Mouse (Mus musculus): ENCODE results near the gene Mgea5. TPM values are rescaled to one million over a fixed set of nuclear protein-coding genes. Genes with fewer than 3 reads are reported as not detected.
A peak's percentile ranks its signal among the peaks of the same experiment; 100 is the strongest.

The Mgea5 gene
- polyA plus RNA-seq, 1 experiment, result 27.3 TPM

GRCm38 (mm10) chr19:45771501-45771900 is 12.1 kb downstream of the Mgea5 start:
- TF ChIP-seq CTCF (conservative IDR thresholded peaks at IDR 0.05; ENCODE audit: insufficient read depth, insufficient read length, low read depth, low read length) (no peak), POLR2A (IDR thresholded peaks at IDR 0.05; ENCODE audit: low read depth, low read length) (no peak)
- H3K27me3 ChIP-seq (replicated peaks; ENCODE audit: control insufficient read depth, insufficient read depth, low read length), result no peaks in the 10 kb centered on the region
- no peaks in the 10 kb centered on the region for H3K4me1 ChIP-seq (ENCODE audit: control insufficient read depth, insufficient read depth, low read length)
- no peak overlapping the region for H3K4me3 ChIP-seq (ENCODE audit: insufficient read depth, low read depth, low read length)
- WGBS, result 89% methylated on average over 5 of the region's 5 CpGs
- DNase-seq, result no peak
- H3K27ac ChIP-seq (ENCODE audit: insufficient read depth, low read depth, low read length), result no peak overlapping the region
- H3K36me3 ChIP-seq (ENCODE audit: control insufficient read depth, insufficient read depth, low read length), result peaks cover 17% of the 10 kb centered on the region

GRCm38 (mm10) chr19:45760810-45761209 is 22.8 kb downstream of the Mgea5 start:
- peaks cover 33% of the 10 kb centered on the region for H3K36me3 ChIP-seq (ENCODE audit: control insufficient read depth, insufficient read depth, low read length)
- TF ChIP-seq POLR2A (IDR thresholded peaks at IDR 0.05; ENCODE audit: low read depth, low read length), result no peak
- no peak for TF ChIP-seq CTCF (conservative IDR thresholded peaks at IDR 0.05; ENCODE audit: insufficient read depth, insufficient read length, low read depth, low read length)
- no peak for DNase-seq
- 87% methylated on average over 3 of the region's 3 CpGs for WGBS
- no peak overlapping the region for H3K4me3 ChIP-seq (ENCODE audit: insufficient read depth, low read depth, low read length)
- peaks cover 3% of the 10 kb centered on the region; the same call in 1 of the 2 replicates for H3K4me1 ChIP-seq (ENCODE audit: control insufficient read depth, insufficient read depth, low read length)
- H3K27ac ChIP-seq (ENCODE audit: insufficient read depth, low read depth, low read length), result no peak overlapping the region
- no peaks in the 10 kb centered on the region for H3K27me3 ChIP-seq (replicated peaks; ENCODE audit: control insufficient read depth, insufficient read depth, low read length)

GRCm38 (mm10) chr19:45758671-45759070 is 25.0 kb downstream of the Mgea5 start:
- Histone ChIP-seq H3K36me3 (ENCODE audit: control insufficient read depth, insufficient read depth, low read length) (peaks cover 33% of the 10 kb centered on the region), H3K4me1 (ENCODE audit: control insufficient read depth, insufficient read depth, low read length) (peaks cover 16% of the 10 kb centered on the region), H3K27ac (ENCODE audit: insufficient read depth, low read depth, low read length) (peak overlapping the region; percentile 79; the same call in 1 of the 2 replicates), H3K4me3 (ENCODE audit: insufficient read depth, low read depth, low read length) (no peak overlapping the region), H3K27me3 (replicated peaks; ENCODE audit: control insufficient read depth, insufficient read depth, low read length) (no peaks in the 10 kb centered on the region)
- WGBS, result 69% methylated on average over 5 of the region's 5 CpGs
- peak; percentile 63 for DNase-seq
- no peak for TF ChIP-seq CTCF (conservative IDR thresholded peaks at IDR 0.05; ENCODE audit: insufficient read depth, insufficient read length, low read depth, low read length)
- no peak for TF ChIP-seq POLR2A (IDR thresholded peaks at IDR 0.05; ENCODE audit: low read depth, low read length)

- WGBS, result 28% methylated on average over 3 of the region's 3 CpGs
- Histone ChIP-seq H3K4me3 (ENCODE audit: insufficient read depth, low read depth, low read length) (no peak overlapping the region), H3K27ac (ENCODE audit: insufficient read depth, low read depth, low read length) (peak overlapping the region; percentile 59), H3K36me3 (ENCODE audit: control insufficient read depth, insufficient read depth, low read length) (peaks cover 12% of the 10 kb centered on the region), H3K27me3 (replicated peaks; ENCODE audit: control insufficient read depth, insufficient read depth, low read length) (no peaks in the 10 kb centered on the region), H3K4me1 (ENCODE audit: control insufficient read depth, insufficient read depth, low read length) (peaks cover 21% of the 10 kb centered on the region)
- TF ChIP-seq POLR2A (IDR thresholded peaks at IDR 0.05; ENCODE audit: low read depth, low read length) (no peak), CTCF (conservative IDR thresholded peaks at IDR 0.05; ENCODE audit: insufficient read depth, insufficient read length, low read depth, low read length) (no peak)
- DNase-seq, result peak; percentile 83
Measured at GRCm38 (mm10) chr19:45753551-45753950, 30.1 kb downstream of the Mgea5 start.

GRCm38 (mm10) chr19:45751881-45752280 is 31.8 kb downstream of the Mgea5 start:
- Histone ChIP-seq H3K27me3 (replicated peaks; ENCODE audit: control insufficient read depth, insufficient read depth, low read length) (no peaks in the 10 kb centered on the region), H3K4me3 (ENCODE audit: insufficient read depth, low read depth, low read length) (no peak overlapping the region), H3K4me1 (ENCODE audit: control insufficient read depth, insufficient read depth, low read length) (peaks cover 24% of the 10 kb centered on the region), H3K27ac (ENCODE audit: insufficient read depth, low read depth, low read length) (no peak overlapping the region), H3K36me3 (ENCODE audit: control insufficient read depth, insufficient read depth, low read length) (peaks cover 6% of the 10 kb centered on the region; the same call in 1 of the 2 replicates)
- WGBS, result 83% methylated on average over 7 of the region's 7 CpGs
- DNase-seq, result no peak
- TF ChIP-seq POLR2A (IDR thresholded peaks at IDR 0.05; ENCODE audit: low read depth, low read length) (no peak), CTCF (conservative IDR thresholded peaks at IDR 0.05; ENCODE audit: insufficient read depth, insufficient read length, low read depth, low read length) (no peak)

DNA sequence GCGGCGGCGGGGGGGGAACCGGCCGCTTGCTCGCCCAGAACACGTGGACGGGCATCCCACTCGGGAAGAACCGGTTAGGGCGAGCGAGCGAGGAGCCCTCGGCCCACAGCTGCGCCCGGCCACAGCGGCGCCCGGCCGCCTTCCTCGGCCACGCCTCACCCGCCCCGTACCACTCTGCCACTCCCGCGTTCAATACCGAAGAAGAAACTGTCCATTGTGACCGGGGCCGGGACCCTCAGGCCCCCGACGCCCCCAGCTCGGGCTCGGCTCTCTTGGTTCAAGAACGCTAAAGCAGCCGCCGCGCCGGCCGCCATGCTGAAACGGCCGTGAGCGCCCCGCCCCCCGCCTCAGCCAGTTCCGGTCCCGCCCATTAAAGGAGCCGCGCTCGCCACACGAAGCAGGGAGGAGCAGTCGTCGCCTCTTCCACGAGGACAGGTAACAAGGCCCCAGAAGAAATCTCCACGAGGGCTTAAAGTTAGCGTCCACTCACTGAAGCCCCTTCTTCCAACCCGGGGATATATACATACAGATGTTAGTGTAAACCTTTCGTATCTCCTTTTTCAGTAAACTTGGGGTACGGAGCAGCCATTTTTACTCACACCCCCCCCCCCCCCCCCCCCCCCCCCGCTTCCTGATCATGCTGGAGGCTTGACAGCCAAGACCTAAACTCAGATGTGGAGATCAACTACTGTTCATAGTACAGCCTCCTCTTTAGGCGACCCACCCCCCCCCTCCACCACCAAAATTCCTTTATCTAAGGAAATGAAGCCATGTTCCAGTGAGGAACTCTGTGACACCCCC is 34.2 kb downstream of the Mgea5 start, which contains the start of gene Npm3:
Npm3 (minus strand) TSS at position 349 of the 801 bp plus-strand sequence.
- Histone ChIP-seq H3K4me1 (ENCODE audit: control insufficient read depth, insufficient read depth, low read length) (peaks cover 23% of the 10 kb centered on the region), H3K4me3 (ENCODE audit: insufficient read depth, low read depth, low read length) (peak within 1 kb of the TSS; percentile 98), H3K27ac (ENCODE audit: insufficient read depth, low read depth, low read length) (peak within 1 kb of the TSS; percentile 26; the same call in 1 of the 2 replicates), H3K36me3 (ENCODE audit: control insufficient read depth, insufficient read depth, low read length) (peaks cover 4% of the 10 kb centered on the region; the same call in 1 of the 2 replicates), H3K27me3 (replicated peaks; ENCODE audit: control insufficient read depth, insufficient read depth, low read length) (no peaks in the 10 kb centered on the region)
- TF ChIP-seq POLR2A (IDR thresholded peaks at IDR 0.05; ENCODE audit: low read depth, low read length) (no peak), CTCF (conservative IDR thresholded peaks at IDR 0.05; ENCODE audit: insufficient read depth, insufficient read length, low read depth, low read length) (no peak)
- DNase-seq, result peak; percentile 90
- WGBS, result under 1% methylated on average over 59 of the region's 60 CpGs

DNA sequence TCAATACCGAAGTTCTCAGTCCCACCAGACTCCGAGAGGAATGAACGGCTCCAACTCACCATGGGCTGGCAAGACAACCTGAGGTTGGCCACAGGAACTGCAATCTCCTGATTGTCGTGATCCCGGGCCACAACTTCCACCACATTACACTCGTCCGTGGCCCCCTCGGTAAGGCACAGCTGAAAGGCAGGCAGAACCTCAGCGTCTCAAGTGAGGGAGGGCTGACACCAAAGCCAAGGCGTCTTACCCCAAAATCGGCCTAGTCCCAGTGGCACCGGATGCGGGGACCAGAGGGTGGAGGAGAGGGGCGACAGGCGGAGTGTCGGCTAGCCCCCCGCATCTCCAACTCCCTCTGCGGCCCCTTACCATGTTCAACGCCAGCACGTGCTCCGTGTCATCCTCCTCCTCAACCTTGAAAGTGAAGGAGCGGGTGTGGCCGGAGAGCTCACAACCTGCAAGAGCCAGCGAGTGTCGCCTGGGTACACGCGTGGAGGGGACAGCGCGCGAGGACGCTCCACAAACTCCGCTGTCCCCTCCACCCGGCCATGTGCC is 34.9 kb downstream of the Mgea5 start:
- Histone ChIP-seq H3K4me3 (ENCODE audit: insufficient read depth, low read depth, low read length) (peak overlapping the region; percentile 98), H3K27me3 (replicated peaks; ENCODE audit: control insufficient read depth, insufficient read depth, low read length) (no peaks in the 10 kb centered on the region), H3K4me1 (ENCODE audit: control insufficient read depth, insufficient read depth, low read length) (peaks cover 17% of the 10 kb centered on the region), H3K27ac (ENCODE audit: insufficient read depth, low read depth, low read length) (peak overlapping the region; percentile 26; the same call in 1 of the 2 replicates), H3K36me3 (ENCODE audit: control insufficient read depth, insufficient read depth, low read length) (peaks cover 2% of the 10 kb centered on the region; the same call in 1 of the 2 replicates)
- TF ChIP-seq CTCF (conservative IDR thresholded peaks at IDR 0.05; ENCODE audit: insufficient read depth, insufficient read length, low read depth, low read length) (no peak), POLR2A (IDR thresholded peaks at IDR 0.05; ENCODE audit: low read depth, low read length) (no peak)
- DNase-seq, result no peak
- WGBS, result 2% methylated on average over 33 of the region's 33 CpGs
